In the genomic region with DNA sequence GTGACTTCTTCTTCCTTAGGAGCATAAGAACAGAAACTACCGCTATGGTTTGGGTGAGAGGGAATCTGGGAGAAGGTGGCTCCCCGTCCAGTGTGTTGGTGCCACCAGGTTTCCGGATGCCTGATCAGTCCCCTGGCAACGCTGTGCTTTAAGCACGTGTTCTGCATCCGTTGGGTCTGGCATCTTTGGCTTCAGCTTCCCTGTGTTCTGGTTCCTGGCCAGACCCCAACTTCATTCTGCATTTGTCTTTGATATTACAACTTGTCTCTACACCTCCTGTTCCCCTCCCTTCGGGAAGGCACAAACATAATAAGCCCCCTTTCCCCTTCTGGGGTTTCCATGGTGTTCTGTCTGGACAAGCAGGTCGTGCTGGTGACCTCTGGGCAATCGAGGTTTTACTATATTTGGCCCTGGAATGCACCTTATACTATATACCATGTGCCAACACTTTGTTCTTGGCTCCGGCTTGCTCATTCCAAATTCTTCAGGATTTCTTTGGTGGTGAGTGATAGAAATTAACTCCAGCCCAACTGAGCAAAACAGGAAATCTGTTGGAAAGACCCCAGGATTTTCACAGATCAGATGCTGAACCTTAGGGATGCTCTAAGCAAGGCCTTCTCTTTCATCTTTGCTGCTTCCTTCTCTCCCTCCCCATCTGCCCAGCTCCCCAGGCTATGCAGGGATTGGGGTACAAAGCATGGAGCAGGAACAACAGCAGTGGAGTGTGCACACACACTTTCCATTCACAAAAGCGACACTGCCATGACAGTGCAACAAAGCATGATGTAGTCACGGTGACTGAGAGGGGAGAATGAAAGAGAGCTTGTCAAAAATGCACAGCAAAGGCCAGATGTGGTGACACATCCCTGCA, we compare ENCODE assay signal across 12 mouse cellular contexts. TPM values are rescaled to one million over a fixed set of nuclear protein-coding genes. Genes with fewer than 3 reads are reported as not detected.
A peak's percentile ranks its signal among the peaks of the same experiment; 100 is the strongest.
DNase-seq lines count a peak whose midpoint lies in the region; ATAC-seq and TF ChIP-seq lines count a peak whose summit lies in the region.
"Had no signal": no experiment of that assay in that cellular context is flagged by ENCODE, and none has a peak within 500 bp of the region (broad histone marks: within the 10 kb centered on the region; RNA-seq: fewer than 3 reads in every experiment).

No protein-coding gene starts in this region.

- no peak overlapping the region for H3K4me2 ChIP-seq in embryonic facial prominence, embryonic 12.5 days (replicated peaks)
- no peak overlapping the region for H3K4me2 ChIP-seq in hindbrain, embryonic 15.5 days
- H3K4me2 ChIP-seq in intestine, embryonic 15.5 days (replicated peaks), result no peak overlapping the region

- 0 out of 2 replicates have a peak overlapping the region, but pooled peaks have one; percentile 22 for H3K27ac ChIP-seq in heart, embryonic 10.5 days
- H3K27ac ChIP-seq in heart, adult 2 months, result no peak overlapping the region
- 0 out of 2 replicates have a peak overlapping the region, but pooled peaks have one; percentile 11 for H3K27ac ChIP-seq in embryonic facial prominence, embryonic 12.5 days
- peak overlapping the region; percentile 52; the same call in 1 of the 2 replicates for H3K27ac ChIP-seq in hindbrain, embryonic 15.5 days (replicated peaks)
- no peak overlapping the region for H3K27ac ChIP-seq in intestine, embryonic 15.5 days

- no peaks in the 10 kb centered on the region for H3K79me2 ChIP-seq in heart, adult 2 months (replicated peaks; ENCODE audit: control insufficient read depth, insufficient read depth, low read length)

- DNase-seq in heart, embryonic 10.5 days (ENCODE audit: low spot score), result peak; percentile 64
- no peak for DNase-seq in heart, adult 2 months
- peak; percentile 31 for DNase-seq in 3T3-L1 (ENCODE audit: low read depth, low spot score)
- no peak for DNase-seq in thymus, postnatal 25 days

- no peak for TF ChIP-seq EP300 in heart, adult 2 months (IDR thresholded peaks at IDR 0.05; ENCODE audit: insufficient read depth, low read depth, low read length)

- no peaks in the 10 kb centered on the region for H3K36me3 ChIP-seq in heart, embryonic 10.5 days
- no peaks in the 10 kb centered on the region for H3K36me3 ChIP-seq in heart, adult 2 months (ENCODE audit: control insufficient read depth, insufficient read depth, low read length)
- H3K36me3 ChIP-seq in embryonic facial prominence, embryonic 12.5 days, result no peaks in the 10 kb centered on the region
- H3K36me3 ChIP-seq in hindbrain, embryonic 15.5 days, result no peaks in the 10 kb centered on the region
- no peaks in the 10 kb centered on the region for H3K36me3 ChIP-seq in intestine, embryonic 15.5 days

- TF ChIP-seq CTCF in heart, adult 2 months (IDR thresholded peaks at IDR 0.05), result no peak

- WGBS in heart, embryonic 10.5 days, result 68% methylated on average over 12 of the region's 12 CpGs
- 28% methylated on average over 12 of the region's 12 CpGs for WGBS in heart, adult 2 months
- 57% methylated on average over 12 of the region's 12 CpGs for WGBS in embryonic facial prominence, embryonic 12.5 days
- WGBS in hindbrain, embryonic 15.5 days, result 20% methylated on average over 12 of the region's 12 CpGs
- WGBS in intestine, embryonic 15.5 days, result 69% methylated on average over 12 of the region's 12 CpGs

- no peak for ATAC-seq in embryonic facial prominence, embryonic 12.5 days (ENCODE audit: insufficient number of reproducible peaks, insufficient read depth, low FRiP score, low TSS enrichment)
- ATAC-seq in hindbrain, embryonic 15.5 days (ENCODE audit: low FRiP score, low read depth), result peak; percentile 32; the same call in 1 of the 2 replicates
- no peak for ATAC-seq in megakaryocyte, adult 5-6 weeks (ENCODE audit: poor library complexity, severe bottlenecking)
- ATAC-seq in intestine, embryonic 15.5 days, result no peak
- ATAC-seq: intestine, postnatal 0 days had no signal

- H3K9ac ChIP-seq in heart, adult 2 months (ENCODE audit: low read depth, low read length), result no peak overlapping the region
- H3K9ac ChIP-seq in embryonic facial prominence, embryonic 12.5 days, result no peak overlapping the region
- no peak overlapping the region for H3K9ac ChIP-seq in hindbrain, embryonic 15.5 days
- H3K9ac ChIP-seq in intestine, embryonic 15.5 days, result no peak overlapping the region

- no peak for TF ChIP-seq POLR2A in heart, adult 2 months (IDR thresholded peaks at IDR 0.05; ENCODE audit: insufficient read depth, low read depth, low read length)

- H3K9me3 ChIP-seq in heart, embryonic 10.5 days, result no peaks in the 10 kb centered on the region
- no peaks in the 10 kb centered on the region for H3K9me3 ChIP-seq in embryonic facial prominence, embryonic 12.5 days
- no peaks in the 10 kb centered on the region for H3K9me3 ChIP-seq in hindbrain, embryonic 15.5 days
- H3K9me3 ChIP-seq in intestine, embryonic 15.5 days, result no peaks in the 10 kb centered on the region

- H3K4me3 ChIP-seq in heart, embryonic 10.5 days, result no peak overlapping the region
- H3K4me3 ChIP-seq in heart, adult 2 months, result no peak overlapping the region
- H3K4me3 ChIP-seq in embryonic facial prominence, embryonic 12.5 days, result no peak overlapping the region
- no peak overlapping the region for H3K4me3 ChIP-seq in hindbrain, embryonic 15.5 days
- no peak overlapping the region for H3K4me3 ChIP-seq in intestine, embryonic 15.5 days (replicated peaks)

- intact Hi-C loops in heart, adult 2 months (cut with DNase I), result no loop called here

- H3K27me3 ChIP-seq in heart, embryonic 10.5 days (ENCODE audit: insufficient read depth, poor library complexity, severe bottlenecking), result no peaks in the 10 kb centered on the region
- H3K27me3 ChIP-seq in heart, adult 2 months (ENCODE audit: control insufficient read depth, insufficient read depth, low read length), result no peaks in the 10 kb centered on the region
- H3K27me3 ChIP-seq in embryonic facial prominence, embryonic 12.5 days, result no peaks in the 10 kb centered on the region
- no peaks in the 10 kb centered on the region for H3K27me3 ChIP-seq in hindbrain, embryonic 15.5 days
- no peaks in the 10 kb centered on the region for H3K27me3 ChIP-seq in intestine, embryonic 15.5 days (replicated peaks)

- peaks cover 36% of the 10 kb centered on the region for H3K4me1 ChIP-seq in heart, embryonic 10.5 days
- H3K4me1 ChIP-seq in heart, adult 2 months (ENCODE audit: control insufficient read depth, insufficient read depth, low read length), result peaks cover 12% of the 10 kb centered on the region
- H3K4me1 ChIP-seq in embryonic facial prominence, embryonic 12.5 days, result peaks cover 13% of the 10 kb centered on the region
- peaks cover 31% of the 10 kb centered on the region for H3K4me1 ChIP-seq in hindbrain, embryonic 15.5 days (replicated peaks)
- H3K4me1 ChIP-seq in intestine, embryonic 15.5 days (replicated peaks), result peaks cover 6% of the 10 kb centered on the region; the same call in 1 of the 2 replicates

RNA-seq across cellular contexts. Expression of a gene that starts 52.2 kb away (rescaled TPM):
- not detected in 2 replicates for polyA plus RNA-seq in heart, embryonic 10.5 days (2016; fragmentation: Nextera tagmentation; extraction: Ambion mirVana)
- not detected for total RNA-seq in heart, adult 2 months (2021)
- not detected in 2 replicates for polyA plus RNA-seq in heart, adult 2 months (2012; rRNA removed)
- polyA plus RNA-seq in embryonic facial prominence, embryonic 12.5 days (2016; fragmentation: Nextera tagmentation; extraction: Ambion mirVana), result not detected in 2 replicates
- not detected in 2 replicates for polyA plus RNA-seq in hindbrain, embryonic 15.5 days (2015; fragmentation: Nextera tagmentation; extraction: Ambion mirVana)
- not detected in 2 replicates for total RNA-seq in megakaryocyte, adult 5-6 weeks (2015)
- total RNA-seq in megakaryocyte, adult 5-6 weeks (2017), result not detected in 2 replicates
- polyA plus RNA-seq in intestine, embryonic 15.5 days (2015; fragmentation: Nextera tagmentation; extraction: Ambion mirVana), result not detected in 2 replicates
- total RNA-seq: adrenal gland, adult 8-10 months; liver, adult 2 months had no signal
- polyA plus RNA-seq: intestine, postnatal 0 days; liver, adult 2 months; neural tube, embryonic 14.5 days had no signal

Comparison
In these comparisons a context has a peak if more than half of its experiments do, and no peak if none do; other contexts are left out.
1. DNase-seq: peak in heart, embryonic 10.5 days (single experiment) and 3T3-L1 (single experiment); none in heart, adult 2 months (0 of 2) and thymus, postnatal 25 days (single experiment).
2. H3K27ac ChIP-seq: peak in heart, embryonic 10.5 days (single experiment), embryonic facial prominence, embryonic 12.5 days (single experiment) and hindbrain, embryonic 15.5 days (single experiment); none in heart, adult 2 months (single experiment) and intestine, embryonic 15.5 days (single experiment).